Mouse (Mus musculus) yolk sac, embryonic 10.5 days (tissue): ENCODE data around the gene Polr2c.
"Not testable (repeated sequence)": the region's sequence is repeated elsewhere in the genome, so short reads cannot be mapped to it uniquely, and the experiment has no call there.

Experiments used
- DNase-seq: peaks from one replicate; pipeline ENCODE4 v3.0.0-alpha.2; 2017; ENCODE audit warnings: low spot score

Gene Polr2c

DNA sequence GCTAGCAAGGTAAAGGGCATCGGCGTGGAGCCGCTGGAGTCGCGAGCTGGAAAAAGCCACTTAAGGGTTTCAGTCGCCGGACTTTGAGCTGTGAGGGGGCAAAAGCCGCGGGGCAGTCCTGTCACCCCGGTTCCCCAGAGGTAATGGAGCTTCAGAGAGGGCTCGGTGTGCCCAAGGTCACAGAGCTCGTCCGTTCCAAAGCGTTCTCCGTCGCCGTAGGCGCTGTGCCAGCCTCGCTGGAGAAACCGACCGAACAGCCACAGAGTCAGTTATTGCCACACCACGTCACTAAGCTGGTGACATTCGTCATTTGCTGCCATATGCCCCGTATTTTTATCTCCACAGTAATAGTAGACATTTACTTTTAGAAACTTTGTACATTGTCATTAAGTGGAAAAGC is 18.6 kb upstream of the Polr2c start:
- no peak for DNase-seq

DNA sequence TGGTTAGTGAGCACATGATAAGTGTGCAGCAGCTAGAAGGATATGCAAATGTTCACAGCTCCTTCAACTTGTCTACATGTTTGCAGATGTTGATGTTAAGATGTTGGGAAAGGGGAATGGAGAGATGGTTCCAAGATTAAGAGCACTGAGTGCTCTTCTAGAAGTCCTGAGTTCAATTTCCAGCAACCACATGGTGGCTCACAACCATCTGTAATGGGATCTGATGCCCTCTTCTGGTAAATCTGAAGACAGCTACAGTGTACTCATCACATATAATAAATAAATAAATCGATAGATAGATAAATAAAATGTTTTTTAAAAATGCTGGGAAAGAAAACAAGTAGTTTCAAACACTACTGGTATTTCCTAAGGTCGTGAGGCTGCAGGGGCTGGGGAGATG is 16.1 kb upstream of the Polr2c start:
- no peak for DNase-seq

DNA sequence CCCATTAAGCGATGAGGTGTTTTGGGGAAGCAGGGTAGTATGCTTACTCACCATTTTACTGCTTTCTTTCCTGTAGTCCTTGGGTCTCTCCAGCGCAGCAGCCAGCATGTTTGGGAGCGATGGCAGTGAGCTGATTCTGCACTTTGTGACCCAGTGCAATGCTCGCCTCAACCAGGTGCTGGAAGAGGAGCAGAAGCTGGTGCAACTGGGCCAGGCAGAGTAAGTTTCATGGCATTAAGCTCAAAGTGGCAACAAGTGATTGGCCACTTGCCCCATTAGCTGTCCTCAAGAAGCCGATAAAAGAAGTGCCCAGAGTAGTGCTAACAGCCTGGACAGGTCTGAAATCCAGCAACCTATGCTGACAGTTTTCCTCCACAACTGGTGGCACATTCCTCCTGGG is 7.2 kb upstream of the Polr2c start:
- DNase-seq, result no peak

- not testable (repeated sequence) for DNase-seq
Measured at GRCm38 (mm10) chr8:94854761-94855160, 2.5 kb upstream of the Polr2c start.

GRCm38 (mm10) chr8:94857011-94857345 is 272 bp upstream of the Polr2c start:
- no peak for DNase-seq

DNA sequence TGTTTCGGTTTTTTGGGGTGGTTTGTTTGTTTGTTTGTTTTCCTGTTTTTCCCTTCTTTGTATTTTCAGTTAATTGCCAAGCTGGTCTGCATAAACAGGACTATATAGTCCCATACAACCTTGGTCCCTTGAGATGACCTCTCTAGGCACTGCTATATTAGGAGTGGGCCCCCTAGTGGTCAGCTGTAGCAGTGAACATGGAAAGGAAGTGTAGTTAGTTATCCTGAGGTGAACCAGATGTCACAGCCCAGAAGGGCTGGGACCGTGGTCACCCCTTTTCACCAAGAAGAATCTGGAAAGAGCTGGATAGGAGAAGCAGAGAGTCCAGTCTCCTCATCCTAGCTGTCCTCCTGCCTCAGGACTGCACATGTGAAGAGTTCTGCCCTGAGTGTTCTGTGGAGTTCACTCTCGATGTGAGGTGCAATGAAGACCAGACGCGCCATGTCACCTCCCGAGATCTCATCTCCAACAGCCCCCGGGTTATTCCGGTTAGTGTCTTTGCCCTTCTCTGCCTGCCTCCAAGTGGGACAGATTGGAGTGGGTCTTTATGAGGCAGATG is 4.2 kb downstream of the Polr2c start:
- peak; percentile 50 for DNase-seq

DNA sequence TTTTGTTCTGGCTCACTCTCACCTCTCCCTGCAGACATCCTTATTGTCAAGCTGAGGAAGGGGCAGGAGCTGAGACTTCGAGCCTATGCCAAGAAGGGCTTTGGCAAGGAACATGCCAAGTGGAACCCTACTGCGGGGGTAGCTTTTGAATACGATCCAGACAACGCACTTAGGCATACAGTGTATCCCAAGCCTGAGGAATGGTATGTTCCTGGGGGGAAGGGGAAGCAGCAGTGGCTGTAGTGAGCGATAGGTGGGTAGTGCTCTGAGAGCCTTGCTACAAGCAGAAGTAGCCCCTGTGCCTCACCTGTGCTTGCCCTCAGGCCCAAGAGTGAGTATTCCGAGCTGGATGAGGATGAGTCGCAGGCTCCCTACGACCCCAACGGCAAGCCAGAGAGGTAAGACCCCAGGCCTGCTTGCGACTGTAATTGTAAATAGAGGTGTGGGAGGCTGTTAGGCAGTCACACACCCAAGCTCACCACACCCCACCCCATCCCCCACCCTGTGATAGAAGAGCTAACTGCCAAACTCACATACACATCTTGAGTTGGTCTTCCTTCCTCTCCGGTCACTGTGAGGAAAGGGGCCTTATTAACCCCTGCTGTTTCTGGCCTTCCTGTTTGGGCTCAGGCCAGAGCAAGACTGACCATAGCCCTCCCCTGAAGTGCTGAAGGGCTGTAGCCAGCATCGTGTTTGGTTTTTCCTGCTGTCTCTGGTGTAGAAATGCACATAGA is 5.4 kb downstream of the Polr2c start:
- no peak for DNase-seq

DNA sequence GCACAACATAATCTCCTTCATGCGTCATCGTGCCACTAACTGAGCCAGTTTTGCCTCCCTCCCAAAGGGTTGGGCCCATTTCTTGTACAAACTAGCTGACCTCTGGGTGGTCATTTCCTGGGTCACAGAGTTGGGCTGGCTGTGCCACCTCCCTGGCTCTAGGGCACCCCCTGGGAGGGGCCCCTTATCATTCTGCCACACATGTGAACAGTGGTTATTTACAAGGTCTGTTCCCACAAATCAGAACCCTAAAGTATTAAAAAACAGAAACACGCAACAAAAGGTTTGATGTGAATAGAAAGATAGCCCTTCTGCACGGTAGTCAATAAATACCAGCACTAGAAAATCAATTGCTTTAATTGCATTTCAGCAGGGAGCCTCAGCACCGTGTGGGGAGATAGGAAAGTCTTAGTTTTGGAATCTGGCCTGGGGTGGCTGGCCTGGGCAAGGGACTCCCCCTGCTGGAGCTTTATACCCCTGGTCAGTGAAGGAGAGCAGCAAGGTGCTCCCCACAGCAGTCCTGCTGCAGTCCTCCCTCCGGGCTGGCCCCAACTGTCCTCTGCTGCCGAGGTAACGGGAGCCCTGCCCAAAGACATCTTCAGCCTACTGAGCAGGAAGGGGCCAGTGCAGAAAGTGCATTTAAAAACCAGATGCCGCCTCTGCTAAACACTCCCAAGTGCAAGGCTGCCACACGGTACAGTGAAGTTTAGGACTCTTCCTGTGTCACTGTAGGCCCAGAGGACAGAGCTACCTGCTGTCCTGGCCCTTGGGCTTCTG is 6.8 kb downstream of the Polr2c start:
- no peak for DNase-seq

- DNase-seq, result no peak
Measured at GRCm38 (mm10) chr8:94865292-94865691, 8.0 kb downstream of the Polr2c start.

- no peak for DNase-seq
Measured at GRCm38 (mm10) chr8:94866921-94867320, 9.7 kb downstream of the Polr2c start.

- DNase-seq, result no peak
Measured at GRCm38 (mm10) chr8:94869146-94869545, 11.9 kb downstream of the Polr2c start.

DNA sequence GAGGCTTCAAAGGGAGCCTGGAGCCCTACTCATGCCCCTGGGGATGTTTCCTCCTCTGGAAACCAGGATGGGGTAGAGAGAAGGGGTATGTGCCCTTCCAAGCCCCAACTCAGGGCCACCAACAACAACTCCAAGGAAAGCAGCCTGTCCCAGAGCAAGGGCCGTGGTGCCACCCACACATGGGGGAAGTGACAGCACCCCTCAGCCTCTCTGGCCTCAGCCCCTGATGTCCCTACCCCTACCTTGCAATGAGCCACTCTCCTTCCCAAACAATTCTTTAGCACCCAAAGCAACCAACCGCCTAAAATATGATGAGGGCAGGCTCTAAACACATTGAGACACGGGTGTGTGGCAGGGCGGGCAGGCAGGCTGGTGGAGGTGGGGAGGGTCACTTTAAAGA is 12.8 kb downstream of the Polr2c start:
- DNase-seq, result no peak

DNA sequence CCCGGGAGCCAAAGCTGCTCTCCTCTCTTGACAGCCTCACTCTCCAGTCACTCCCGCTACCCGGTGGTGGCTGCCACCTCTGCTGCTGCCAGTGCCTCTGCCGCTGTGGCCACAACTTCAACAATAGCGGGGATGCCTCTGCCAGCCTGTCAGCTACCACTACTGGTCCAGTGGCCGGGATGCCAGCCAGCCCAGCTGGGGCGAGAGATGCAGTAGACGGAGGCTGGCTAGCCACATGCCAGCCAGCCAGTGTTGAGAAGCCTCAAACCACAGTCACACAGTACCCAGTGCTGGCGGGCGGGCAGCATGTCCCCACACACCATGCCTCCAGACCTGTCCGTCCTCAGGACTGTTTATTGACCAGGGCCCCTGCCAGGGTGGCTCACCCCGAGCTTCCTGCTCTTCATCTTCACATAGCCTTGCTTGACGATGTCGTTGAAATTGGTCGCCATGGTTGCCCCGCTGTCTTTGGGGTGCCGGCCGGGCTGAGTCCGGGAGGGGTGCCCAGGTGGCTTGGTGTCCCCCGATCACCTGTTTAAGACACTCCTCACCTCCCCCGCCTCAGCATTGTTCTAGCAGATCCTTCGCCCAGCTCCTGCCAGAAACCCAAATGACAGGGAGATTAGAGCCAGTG is 13.3 kb downstream of the Polr2c start:
- DNase-seq, result no peak

DNA sequence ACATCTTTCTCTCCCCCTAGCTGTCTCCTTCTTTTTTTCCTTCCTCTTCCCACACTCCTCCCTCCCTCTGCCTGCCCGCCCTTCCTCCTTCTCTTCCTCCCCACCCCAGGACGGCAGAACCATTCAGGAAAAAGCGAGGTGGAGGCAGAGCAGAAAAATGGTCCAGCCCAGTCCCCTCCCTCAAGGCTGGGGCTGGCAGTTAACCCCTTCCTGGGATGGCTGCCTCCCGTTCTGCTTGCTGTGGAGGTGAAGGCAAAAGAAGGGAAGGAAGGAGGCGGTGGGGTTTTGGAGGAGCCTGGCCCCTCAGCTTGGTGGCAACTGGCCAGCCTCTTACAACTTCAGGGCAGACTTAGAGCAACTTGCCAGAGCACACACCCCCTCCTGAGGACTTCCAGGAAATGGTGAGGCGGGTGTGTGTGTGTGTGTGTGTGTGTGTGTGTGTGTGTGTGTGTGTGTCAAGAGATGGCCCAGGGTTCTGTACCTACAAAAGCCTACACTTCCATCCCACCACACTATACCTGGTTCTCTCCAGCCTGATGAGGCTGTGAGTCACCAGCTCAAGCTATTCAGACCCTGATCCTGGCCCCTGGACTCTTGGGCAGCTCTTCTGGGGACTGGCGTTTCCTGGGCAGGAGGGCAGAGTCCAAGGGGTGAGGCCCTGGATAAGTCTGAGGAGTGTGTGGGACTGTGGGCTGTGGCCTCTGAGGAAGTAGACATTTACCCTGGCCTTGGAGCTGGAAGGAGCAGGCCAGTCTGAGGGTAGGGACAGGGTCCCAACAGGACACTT is 14.1 kb downstream of the Polr2c start:
- peak; percentile 84 for DNase-seq

GRCm38 (mm10) chr8:94872156-94872555 is 14.9 kb downstream of the Polr2c start:
- no peak for DNase-seq

DNA sequence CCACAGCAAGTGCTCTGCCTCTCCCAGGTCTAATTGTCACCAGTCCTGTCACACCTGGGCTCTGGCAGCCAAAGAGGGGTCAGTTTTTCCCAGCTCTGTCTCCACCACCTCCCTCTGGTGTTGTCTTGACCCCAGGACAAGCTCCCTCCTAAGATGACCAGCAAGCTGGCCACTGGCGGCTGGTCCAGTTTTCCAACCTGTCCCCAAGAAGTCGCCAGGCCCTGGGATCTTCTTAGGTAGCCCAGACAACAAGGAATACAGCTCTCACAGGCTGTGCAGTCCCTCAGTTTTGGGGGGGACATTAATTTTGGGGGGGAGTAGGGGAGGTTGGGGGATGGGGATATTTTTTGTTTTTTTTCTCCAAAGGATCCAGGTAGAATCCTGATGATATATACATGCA is 15.3 kb downstream of the Polr2c start:
- DNase-seq, result no peak

DNA sequence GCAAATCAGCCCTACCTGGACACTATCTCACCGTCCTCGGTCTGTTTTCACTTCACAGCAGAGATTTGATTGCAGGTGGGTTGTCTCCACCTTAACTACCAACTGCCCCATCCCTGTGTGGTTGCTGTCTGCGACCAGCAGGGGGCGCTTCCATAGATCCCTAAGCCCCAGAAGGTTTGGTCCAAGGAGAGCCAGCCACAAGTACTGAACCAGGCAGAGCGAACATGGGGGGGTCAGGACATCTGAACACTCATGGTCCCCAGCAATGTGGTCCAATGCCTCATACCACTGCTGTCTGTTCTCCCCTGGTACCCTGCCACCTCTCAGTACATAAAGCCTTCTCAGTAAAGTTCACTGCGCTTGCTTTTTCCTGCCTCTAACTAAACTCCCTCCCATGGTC is 17.1 kb downstream of the Polr2c start:
- DNase-seq, result peak; percentile 50

DNA sequence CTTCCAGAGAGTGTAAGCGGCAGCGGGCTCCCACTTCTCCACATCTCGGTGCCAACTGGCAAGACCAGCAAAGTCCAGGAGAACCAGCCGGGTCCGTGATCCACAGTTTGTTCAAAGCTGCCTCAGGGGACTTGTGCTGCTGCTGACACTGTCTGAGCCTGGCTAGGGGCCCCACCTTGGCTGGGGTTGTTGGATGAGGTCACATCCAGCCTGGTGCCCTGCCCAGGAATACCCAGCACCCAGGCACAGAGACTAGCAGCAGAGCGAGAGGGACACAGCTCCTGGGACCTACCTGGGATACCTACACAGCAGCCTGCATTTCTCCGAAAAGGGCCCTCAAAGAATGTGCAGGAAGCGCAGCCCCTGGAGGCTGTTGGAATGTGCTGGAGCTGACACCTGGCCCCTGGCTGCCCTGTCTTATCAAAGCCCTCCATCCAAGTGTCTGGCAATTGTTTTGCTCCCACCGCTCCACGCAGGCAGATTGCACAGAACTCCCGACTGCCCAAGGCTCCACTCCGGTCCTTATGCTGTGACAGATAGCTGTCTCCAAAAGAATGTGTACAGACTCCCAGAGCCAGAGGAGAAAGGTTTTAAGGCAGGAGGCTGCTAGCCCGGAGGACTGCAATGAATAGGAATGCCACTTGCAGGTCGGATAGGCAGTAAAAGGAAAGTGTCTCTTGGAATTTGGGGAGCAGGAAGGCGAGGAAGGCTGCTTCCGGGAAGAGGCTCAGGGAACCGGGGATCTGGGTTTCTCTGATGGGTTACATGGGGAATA is 18.0 kb downstream of the Polr2c start:
- DNase-seq, result no peak

- no peak for DNase-seq
Measured at GRCm38 (mm10) chr8:94875871-94876150, 18.6 kb downstream of the Polr2c start.

DNA sequence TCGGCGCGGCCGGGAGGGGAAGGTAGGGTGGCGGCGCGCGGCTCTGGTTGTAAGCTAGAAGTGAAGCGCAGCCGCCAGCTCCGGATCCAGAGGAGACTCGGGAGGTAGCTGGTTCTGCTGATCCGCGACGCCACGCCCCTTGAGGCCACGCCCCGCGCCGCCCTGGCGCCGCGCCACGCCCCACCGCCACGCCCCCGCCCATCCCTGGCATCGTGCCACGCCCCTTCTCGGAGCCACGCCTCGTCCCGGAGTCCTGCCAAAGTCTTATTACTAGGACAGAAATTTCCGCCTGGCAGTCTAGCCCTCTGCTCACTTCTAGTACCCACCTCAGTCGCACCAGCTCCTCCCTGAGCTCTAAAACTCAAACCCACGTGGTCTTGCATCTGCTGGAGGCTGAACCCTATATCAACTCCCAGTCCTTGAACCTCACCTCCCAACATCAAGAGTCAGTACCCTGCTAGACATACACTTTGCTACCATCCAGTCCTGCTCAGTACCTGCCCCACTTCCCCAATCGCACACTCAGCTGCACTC is 19.0 kb downstream of the Polr2c start, which contains the start of gene Dok4:
Gene Dok4, minus strand, starts transcription at position 134 of the 534 bp plus-strand sequence.
- DNase-seq, result peak; percentile 93

DNA sequence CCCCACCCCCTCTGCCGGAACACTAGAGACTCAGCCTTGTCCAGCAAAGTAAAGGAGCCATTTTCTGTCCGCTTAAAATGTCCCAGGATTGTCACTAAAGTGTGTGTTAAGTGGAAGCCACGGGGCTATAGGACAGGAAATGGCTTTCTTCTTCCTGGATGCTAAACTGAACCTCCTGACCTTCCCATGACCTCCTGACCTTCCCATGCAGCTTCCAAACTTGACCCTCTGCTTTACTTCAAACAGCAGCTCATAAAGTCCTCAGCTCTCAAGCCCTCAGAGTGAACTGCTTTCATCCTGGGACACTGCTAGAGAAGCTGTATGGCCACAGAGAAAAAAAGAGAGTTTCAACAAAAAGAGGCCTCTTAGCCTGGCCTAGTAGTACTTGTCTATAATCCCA is 19.6 kb downstream of the Polr2c start:
- no peak for DNase-seq
